Mouse (Mus musculus) cerebellum, adult 2 months (tissue): ENCODE results near the gene Serinc5. TPM values are rescaled to one million over a fixed set of nuclear protein-coding genes. Genes with fewer than 3 reads are reported as not detected.

Experiments used
- DNase-seq, 2 experiments: peaks; one replicate each; pipeline ENCODE4 v3.0.0; 2021
- H3K27ac ChIP-seq: fragments of 200-500 bp; 2 replicates; pipeline ENCODE4 v1.5.1; 2012; ENCODE audit warnings: low read length, control low read depth, inconsistent platforms; ENCODE audit not compliant: insufficient read depth
- H3K27me3 ChIP-seq: fragments of 200-500 bp; 2 replicates; pipeline ENCODE4 v1.6.1; 2012; ENCODE audit warnings: inconsistent platforms, mild to moderate bottlenecking, low read length, moderate library complexity; ENCODE audit not compliant: control insufficient read depth, insufficient read depth
- H3K4me1 ChIP-seq: fragments of 200-500 bp; 2 replicates; pipeline ENCODE4 v1.6.1; 2011; ENCODE audit warnings: low read length; ENCODE audit not compliant: control insufficient read depth, insufficient read depth
- H3K4me3 ChIP-seq: fragments of 200-500 bp; replicated peaks from 2 replicates; pipeline ENCODE3; 2011; ENCODE audit warnings: mild to moderate bottlenecking, low read depth, low read length, control low read depth; ENCODE audit not compliant: insufficient read depth
- CTCF ChIP-seq: fragments of 200-500 bp; IDR thresholded peaks from 2 replicates; pipeline ENCODE4 v1.5.1; 2011; ENCODE audit warnings: low read depth, mild to moderate bottlenecking, control low read depth, low read length, moderate library complexity, borderline replicate concordance; ENCODE audit not compliant: insufficient read depth
- POLR2A ChIP-seq: fragments of 200-500 bp; IDR thresholded peaks from 2 replicates; pipeline ENCODE4 v1.6.1; 2011; ENCODE audit warnings: low read length, control low read depth, borderline replicate concordance; ENCODE audit not compliant: insufficient read depth
- WGBS: fragments of 180-500 bp; shearing (Covaris S2); methylation state at CpG from one replicate; pipeline ENCODE4 v1.1.7; 2018; 5-methylcytosine and 5-hydroxymethylcytosine counted together
- polyA plus RNA-seq: library from polyadenylated mRNA; depleted of rRNA; stranded (reverse); fragments of >200 nt; gene quantifications from 2 replicates; pipeline ENCODE4 v1.2.3, GENCODE M21; 2012

Gene Serinc5
- polyA plus RNA-seq, 1 experiment = 50.7 TPM

DNA sequence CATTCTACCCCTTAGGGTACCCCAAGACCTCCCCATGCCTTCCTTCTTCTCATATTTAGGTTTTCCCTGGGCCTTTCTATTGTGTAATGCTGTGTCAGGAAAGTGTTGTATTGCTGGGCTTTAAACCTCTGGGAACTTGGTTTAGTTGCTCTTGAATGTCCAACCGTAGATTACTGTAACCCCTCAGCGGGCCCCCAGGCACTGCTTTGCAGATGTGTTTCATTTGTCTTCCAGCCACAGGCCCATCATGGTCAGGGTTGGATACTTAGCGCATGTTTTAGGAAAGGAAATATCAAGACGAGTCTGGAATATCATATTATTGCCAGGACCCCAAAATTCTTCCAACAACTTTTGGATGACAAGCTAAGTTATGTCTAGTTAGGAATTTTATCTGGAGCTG is 110.1 kb downstream of the Serinc5 start:
- Histone ChIP-seq H3K4me3 (no peak overlapping the region), H3K27ac (no peak overlapping the region), H3K27me3 (no peaks in the 10 kb centered on the region; the same call in 1 of the 2 replicates), H3K4me1 (no peaks in the 10 kb centered on the region)
- 91% methylated on average over 4 of the region's 4 CpGs for WGBS
- no peak for DNase-seq
- TF ChIP-seq POLR2A (no peak), CTCF (no peak)

DNA sequence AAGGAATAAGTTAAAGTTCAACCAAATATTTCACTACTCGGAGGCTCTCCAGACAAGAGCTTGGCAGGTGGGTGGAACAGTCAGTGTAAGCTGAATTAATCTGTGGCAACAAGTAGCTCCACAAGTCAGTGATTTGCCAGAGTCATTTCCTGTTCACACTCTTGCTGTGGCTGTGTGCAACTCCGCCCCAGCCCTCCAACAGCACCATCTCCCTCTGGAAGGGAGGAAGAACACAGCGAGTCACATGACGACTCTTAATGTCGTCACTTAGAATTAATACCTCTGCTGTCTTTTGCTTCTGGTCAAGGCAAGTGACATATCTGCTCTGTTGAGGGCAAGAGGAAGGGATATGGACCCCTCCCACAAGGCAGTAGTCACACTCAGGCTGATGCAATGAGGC is 111.5 kb downstream of the Serinc5 start:
- no peaks in the 10 kb centered on the region; the same call in 1 of the 2 replicates for H3K27me3 ChIP-seq
- no peak overlapping the region for H3K27ac ChIP-seq
- WGBS = 68% methylated on average over 5 of the region's 5 CpGs
- DNase-seq = no peak
- no peak overlapping the region for H3K4me3 ChIP-seq
- TF ChIP-seq CTCF = no peak
- no peaks in the 10 kb centered on the region for H3K4me1 ChIP-seq

DNA sequence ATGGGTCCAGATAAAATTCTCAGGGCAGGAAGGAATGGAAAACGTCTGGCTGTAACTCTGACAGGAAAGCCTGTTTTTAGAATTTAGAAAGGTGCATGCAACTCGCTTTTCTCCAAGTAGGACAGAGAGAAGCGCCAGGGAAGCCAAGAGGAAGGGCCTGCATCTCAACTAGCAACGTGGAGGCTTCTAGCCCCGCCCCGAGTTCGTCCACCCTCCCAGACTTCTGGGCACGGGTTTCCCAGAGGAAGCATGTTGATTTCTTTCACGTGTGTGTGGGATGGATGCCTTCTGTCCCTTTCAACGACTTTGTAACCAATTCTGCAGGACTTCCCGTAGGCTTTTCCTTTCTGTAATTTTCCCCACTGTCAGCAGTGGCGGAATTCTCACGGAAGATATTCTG is 118.9 kb downstream of the Serinc5 start:
- H3K27me3 ChIP-seq = no peaks in the 10 kb centered on the region
- H3K27ac ChIP-seq = no peak overlapping the region
- no peak for DNase-seq
- TF ChIP-seq CTCF = no peak
- no peak for TF ChIP-seq POLR2A
- no peak overlapping the region for H3K4me3 ChIP-seq
- H3K4me1 ChIP-seq = peaks cover 14% of the 10 kb centered on the region
- WGBS = 57% methylated on average over 13 of the region's 13 CpGs

DNA sequence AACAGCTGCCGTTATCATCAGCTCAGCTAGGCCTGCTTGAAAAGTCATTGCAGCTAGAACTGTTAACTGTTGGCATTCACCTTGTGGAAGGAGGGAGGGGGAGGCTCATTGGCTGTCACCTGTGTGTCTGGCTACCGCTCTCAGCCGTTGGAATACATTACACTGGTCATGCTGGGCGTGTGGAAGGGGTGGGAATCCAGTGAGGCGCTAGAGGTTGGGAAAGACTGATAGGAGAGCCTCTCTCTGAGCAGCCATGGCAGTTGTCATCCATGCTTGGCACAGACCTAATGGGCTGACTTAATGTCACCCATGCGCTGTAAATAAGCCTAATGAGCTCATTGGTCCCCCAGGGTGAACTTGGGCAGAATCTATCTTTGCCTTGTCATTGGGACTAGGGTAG is 120.9 kb downstream of the Serinc5 start:
- no peak for DNase-seq
- Histone ChIP-seq H3K4me3 (no peak overlapping the region), H3K27me3 (no peaks in the 10 kb centered on the region), H3K27ac (no peak overlapping the region), H3K4me1 (peaks cover 15% of the 10 kb centered on the region)
- TF ChIP-seq POLR2A = no peak
- TF ChIP-seq CTCF = no peak
- 59% methylated on average over 6 of the region's 6 CpGs for WGBS

DNA sequence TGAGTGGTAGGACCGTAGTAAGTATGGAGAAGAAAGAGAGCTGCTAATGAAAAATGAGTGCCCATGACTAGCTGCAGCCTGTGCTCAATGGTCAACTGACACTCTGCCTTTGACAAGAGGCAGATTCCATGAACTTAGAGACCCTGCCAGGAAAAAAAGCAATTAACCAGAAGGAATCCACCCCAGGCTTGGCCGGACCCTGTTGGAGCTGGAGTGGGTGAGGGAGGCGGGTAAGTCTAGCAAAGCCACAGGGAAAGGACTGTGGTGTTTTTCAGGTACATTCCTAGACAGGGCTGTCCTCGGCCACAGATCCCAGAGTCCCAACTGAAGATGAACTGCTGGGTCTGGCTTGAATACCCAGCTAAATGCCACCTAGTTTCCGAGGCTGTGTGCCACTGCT is 121.9 kb downstream of the Serinc5 start:
- WGBS = 53% methylated on average over 5 of the region's 5 CpGs
- no peak for DNase-seq
- TF ChIP-seq POLR2A (no peak), CTCF (no peak)
- Histone ChIP-seq H3K27me3 (no peaks in the 10 kb centered on the region), H3K27ac (no peak overlapping the region), H3K4me1 (peaks cover 19% of the 10 kb centered on the region), H3K4me3 (peak overlapping the region; percentile 34)

DNA sequence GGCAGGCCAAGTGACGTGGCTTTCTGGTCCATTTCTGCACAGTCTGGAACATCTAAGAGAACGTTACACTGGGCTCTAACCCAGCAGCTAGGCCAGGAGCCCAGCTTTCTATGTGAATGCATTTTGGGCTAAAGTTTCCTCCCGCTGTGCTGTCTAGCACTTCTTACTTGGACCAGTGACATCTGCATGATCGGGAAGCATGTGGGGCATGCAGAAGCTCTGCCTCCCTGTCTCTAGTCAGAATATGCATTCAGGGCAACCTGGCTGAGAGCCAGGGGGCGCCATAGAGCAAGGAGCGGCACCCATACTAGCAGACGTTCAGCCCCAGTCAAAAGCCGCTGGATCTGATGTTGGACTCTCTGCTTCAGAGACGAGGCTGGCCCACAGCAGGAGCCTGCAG is 122.4 kb downstream of the Serinc5 start:
- H3K27ac ChIP-seq = no peak overlapping the region
- DNase-seq = peak; percentile 67 to 70
- peak overlapping the region; percentile 34 for H3K4me3 ChIP-seq
- 6% methylated on average over 9 of the region's 9 CpGs for whole genome bisulfite sequencing
- TF ChIP-seq CTCF = peak; percentile 52
- TF ChIP-seq POLR2A = no peak
- H3K27me3 ChIP-seq = no peaks in the 10 kb centered on the region
- H3K4me1 ChIP-seq = peaks cover 19% of the 10 kb centered on the region

DNA sequence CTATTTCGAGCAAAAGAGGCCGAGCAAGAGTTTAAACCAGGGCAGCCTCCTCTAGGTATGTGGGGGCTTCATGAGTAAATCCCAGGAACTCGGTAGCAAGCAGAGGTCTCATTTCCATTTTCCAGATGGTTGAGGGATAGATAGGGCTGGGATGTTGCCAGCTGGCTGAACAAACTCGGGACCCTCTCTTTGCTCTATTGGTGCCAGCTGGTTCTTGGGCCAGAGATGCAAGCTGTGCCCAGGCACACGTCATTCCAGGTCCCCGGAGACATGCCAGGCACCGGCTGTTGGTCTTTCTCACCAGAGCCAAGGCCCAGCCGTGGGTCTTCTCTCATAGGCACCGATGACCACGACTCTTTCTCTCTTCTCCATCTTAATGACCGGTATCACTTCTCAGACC is 122.8 kb downstream of the Serinc5 start:
- Histone ChIP-seq H3K27me3 (no peaks in the 10 kb centered on the region), H3K4me1 (peaks cover 19% of the 10 kb centered on the region), H3K27ac (no peak overlapping the region), H3K4me3 (peak overlapping the region; percentile 34)
- TF ChIP-seq CTCF = no peak
- TF ChIP-seq POLR2A = no peak
- WGBS = 6% methylated on average over 11 of the region's 11 CpGs
- peak; percentile 55 to 58 for DNase-seq

DNA sequence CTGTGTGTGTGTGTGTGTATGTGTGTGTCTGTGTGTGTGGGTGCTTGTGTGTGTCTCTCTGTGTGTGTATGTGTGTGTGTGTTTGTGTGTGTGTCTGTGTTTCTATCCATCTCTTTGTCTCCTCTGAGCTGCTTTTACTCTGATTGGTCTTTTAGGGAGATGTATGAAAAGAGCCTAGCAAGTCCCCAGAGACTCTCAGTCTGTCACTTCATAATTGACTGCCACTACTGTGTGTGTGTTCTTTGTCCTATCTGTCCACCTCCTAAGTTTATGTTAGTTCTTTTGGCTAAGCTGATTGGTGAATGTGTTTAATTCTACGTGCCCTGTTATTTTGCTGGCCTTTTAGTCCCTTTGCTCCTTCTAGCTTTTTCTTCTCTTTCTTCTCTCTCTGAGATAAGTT is 124.8 kb downstream of the Serinc5 start:
- H3K27ac ChIP-seq = no peak overlapping the region
- no peak for DNase-seq
- H3K27me3 ChIP-seq = no peaks in the 10 kb centered on the region
- peaks cover 19% of the 10 kb centered on the region for H3K4me1 ChIP-seq
- WGBS = 94% methylated on average over 1 of the region's 1 CpGs
- H3K4me3 ChIP-seq = no peak overlapping the region
- TF ChIP-seq POLR2A (no peak), CTCF (no peak)
